Mouse (Mus musculus): ENCODE measurements at regions not wholly inside any gene's neighbourhood (a gene's known extent, or its start where the extent isn't known, plus 50 kb on each side); places are given as distances from the start of the nearest gene placed in this dataset.

- peak in 1 of 2 experiments; percentile 1 for DNase-seq
Measured at GRCm38 (mm10) chr1:3012530-3012929, 1795.2 kb upstream of the Gm37988 start.

- DNase-seq, result no peak
Measured at GRCm38 (mm10) chr1:3062759-3063158, 1744.9 kb upstream of the Gm37988 start.

GRCm38 (mm10) chr1:3094375-3094774 is 1713.3 kb upstream of the Gm37988 start:
- no peak for DNase-seq

GRCm38 (mm10) chr1:3094910-3095309 is 1712.8 kb upstream of the Gm37988 start:
- peak; percentile 3 to 4 for DNase-seq

- no peak for DNase-seq
Measured at GRCm38 (mm10) chr1:3113564-3113963, 1694.1 kb upstream of the Gm37988 start.

GRCm38 (mm10) chr1:3119498-3120391 is 1687.9 kb upstream of the Gm37988 start:
- no peak for DNase-seq

- no peak for DNase-seq
Measured at GRCm38 (mm10) chr1:3120392-3120690, 1687.4 kb upstream of the Gm37988 start.

GRCm38 (mm10) chr1:3121288-3121687 is 1686.4 kb upstream of the Gm37988 start:
- peak; percentile 19 to 40 for DNase-seq

- DNase-seq, result peak in 1 of 2 experiments; percentile 2
Measured at GRCm38 (mm10) chr1:3121745-3122144, 1685.9 kb upstream of the Gm37988 start.

All from cerebellum, postnatal 10 days (tissue).